Comparison of ENCODE assay signal across 9 mouse cellular contexts in genomic region chr7:30553021-30553589, GRCm38 (mm10). TPM values are rescaled to one million over a fixed set of nuclear protein-coding genes. Genes with fewer than 3 reads are reported as not detected.
DNase-seq lines count a peak whose midpoint lies in the region; ATAC-seq and TF ChIP-seq lines count a peak whose summit lies in the region.
"Had no signal": no experiment of that assay in that cellular context is flagged by ENCODE, and none has a peak within 500 bp of the region (broad histone marks: within the 10 kb centered on the region; RNA-seq: fewer than 3 reads in every experiment).

No protein-coding gene starts in this region.

- no peaks in the 10 kb centered on the region for H3K9me3 ChIP-seq in hindbrain, embryonic 16.5 days (ENCODE audit: control insufficient read depth, low read length)
- H3K9me3 ChIP-seq in liver, embryonic 12.5 days (replicated peaks), result no peaks in the 10 kb centered on the region
- H3K9me3 ChIP-seq in neural tube, embryonic 13.5 days, result no peaks in the 10 kb centered on the region

- no peak for DNase-seq in layer of hippocampus, adult 2 months (ENCODE audit: low spot score in 2 of 2)
- DNase-seq in layer of hippocampus, adult 9-11 months, result no peak
- peak; percentile 67 for DNase-seq in cerebellum, adult 8-10 months
- DNase-seq in gastrocnemius, postnatal 10 days, result peak; percentile 72
- DNase-seq in embryo, embryonic 10 days (ENCODE audit: low spot score), result no peak

- H3K27ac ChIP-seq in layer of hippocampus, adult 2 months, result peak overlapping the region; percentile 97
- peak overlapping the region; percentile 81 for H3K27ac ChIP-seq in hindbrain, embryonic 16.5 days (ENCODE audit: low read depth, low read length)
- H3K27ac ChIP-seq in liver, embryonic 12.5 days, result peak overlapping the region; percentile 94
- H3K27ac ChIP-seq in neural tube, embryonic 13.5 days (replicated peaks), result peak overlapping the region; percentile 93

- H3K36me3 ChIP-seq in hindbrain, embryonic 16.5 days (ENCODE audit: control insufficient read depth, insufficient read depth, low read length), result peaks cover 23% of the 10 kb centered on the region
- H3K36me3 ChIP-seq in liver, embryonic 12.5 days, result peaks cover 50% of the 10 kb centered on the region
- H3K36me3 ChIP-seq in neural tube, embryonic 13.5 days, result peaks cover 48% of the 10 kb centered on the region

- ATAC-seq in hindbrain, embryonic 16.5 days, result no peak
- no peak for ATAC-seq in liver, embryonic 12.5 days
- no peak for ATAC-seq in neural tube, embryonic 13.5 days (ENCODE audit: low read depth)

- peak overlapping the region; percentile 91 for H3K4me2 ChIP-seq in hindbrain, embryonic 16.5 days (ENCODE audit: low read length)
- H3K4me2 ChIP-seq in liver, embryonic 12.5 days, result peak overlapping the region; percentile 99
- peak overlapping the region; percentile 87 for H3K4me2 ChIP-seq in neural tube, embryonic 13.5 days

- WGBS in hindbrain, embryonic 16.5 days, result 5% methylated on average over 23 of the region's 23 CpGs
- WGBS in liver, embryonic 12.5 days (ENCODE audit: insufficient replicate concordance), result 7% methylated on average over 23 of the region's 23 CpGs
- WGBS in neural tube, embryonic 13.5 days, result 8% methylated on average over 23 of the region's 23 CpGs

- peaks cover 15% of the 10 kb centered on the region for H3K4me1 ChIP-seq in hindbrain, embryonic 16.5 days (ENCODE audit: control insufficient read depth, insufficient read depth, low read depth, low read length)
- H3K4me1 ChIP-seq in liver, embryonic 12.5 days, result peaks cover 40% of the 10 kb centered on the region
- H3K4me1 ChIP-seq in neural tube, embryonic 13.5 days (replicated peaks), result peaks cover 23% of the 10 kb centered on the region

- no peaks in the 10 kb centered on the region for H3K27me3 ChIP-seq in hindbrain, embryonic 16.5 days (replicated peaks; ENCODE audit: control insufficient read depth, insufficient read depth, low read length)
- no peaks in the 10 kb centered on the region for H3K27me3 ChIP-seq in liver, embryonic 12.5 days (replicated peaks)
- peaks cover 9% of the 10 kb centered on the region; the same call in 1 of the 2 replicates for H3K27me3 ChIP-seq in neural tube, embryonic 13.5 days
- H3K27me3 ChIP-seq: Patski had no signal

- H3K9ac ChIP-seq in hindbrain, embryonic 16.5 days (ENCODE audit: low read depth, low read length), result peak overlapping the region; percentile 65
- H3K9ac ChIP-seq in liver, embryonic 12.5 days, result peak overlapping the region; percentile 91
- peak overlapping the region; percentile 70 for H3K9ac ChIP-seq in neural tube, embryonic 13.5 days

- H3K4me3 ChIP-seq in layer of hippocampus, adult 2 months, result peak overlapping the region; percentile 69
- peak overlapping the region; percentile 55 for H3K4me3 ChIP-seq in hindbrain, embryonic 16.5 days (ENCODE audit: low read length)
- peak overlapping the region; percentile 72 for H3K4me3 ChIP-seq in liver, embryonic 12.5 days
- peak overlapping the region; percentile 64 for H3K4me3 ChIP-seq in neural tube, embryonic 13.5 days

- no peak; the same call in 1 of the 2 replicates for TF ChIP-seq CTCF in layer of hippocampus, adult 2 months (conservative IDR thresholded peaks at IDR 0.05)

RNA-seq across cellular contexts. Expression of gene Proser3, which starts 1.0 kb away (rescaled TPM):
- 1 to 10 TPM; 4.0 to 4.1 TPM for total RNA-seq in layer of hippocampus, adult 2 months (2021)
- total RNA-seq in gastrocnemius, postnatal 10 days (2021), result 1 to 10 TPM; 3.8 to 6.2 TPM
- 6.8 and 7.5 TPM in 2 replicates for polyA plus RNA-seq in hindbrain, embryonic 16.5 days (2015; fragmentation: Nextera tagmentation; extraction: Ambion mirVana)
- 5.3 and 5.6 TPM in 2 replicates for polyA plus RNA-seq in liver, embryonic 12.5 days (2016; fragmentation: Nextera tagmentation; extraction: Ambion mirVana)
- polyA plus RNA-seq in neural tube, embryonic 13.5 days (2015; fragmentation: Nextera tagmentation; extraction: Ambion mirVana), result 6.7 and 8.6 TPM in 2 replicates

RNA-seq across cellular contexts. Expression of gene Hspb6, which starts 1.1 kb away (rescaled TPM):
- total RNA-seq in layer of hippocampus, adult 2 months (2021), result 1 to 10 TPM; 2.7 to 4.8 TPM
- total RNA-seq in gastrocnemius, postnatal 10 days (2021), result 100 to 1,000 TPM; 304 to 323 TPM
- 14.2 TPM in 2 replicates for polyA plus RNA-seq in hindbrain, embryonic 16.5 days (2015; fragmentation: Nextera tagmentation; extraction: Ambion mirVana)
- 5.0 and 5.4 TPM in 2 replicates for polyA plus RNA-seq in liver, embryonic 12.5 days (2016; fragmentation: Nextera tagmentation; extraction: Ambion mirVana)
- 6.6 TPM in 2 replicates for polyA plus RNA-seq in neural tube, embryonic 13.5 days (2015; fragmentation: Nextera tagmentation; extraction: Ambion mirVana)

RNA-seq across cellular contexts. Expression of gene Lin37, which starts 6.5 kb away (rescaled TPM):
- 10 to 100 TPM; 45.5 to 47.6 TPM for total RNA-seq in layer of hippocampus, adult 2 months (2021)
- total RNA-seq in gastrocnemius, postnatal 10 days (2021), result 10 to 100 TPM; 11.0 to 16.3 TPM
- polyA plus RNA-seq in hindbrain, embryonic 16.5 days (2015; fragmentation: Nextera tagmentation; extraction: Ambion mirVana), result 51.0 and 58.7 TPM in 2 replicates
- polyA plus RNA-seq in liver, embryonic 12.5 days (2016; fragmentation: Nextera tagmentation; extraction: Ambion mirVana), result 30.3 and 31.4 TPM in 2 replicates
- polyA plus RNA-seq in neural tube, embryonic 13.5 days (2015; fragmentation: Nextera tagmentation; extraction: Ambion mirVana), result 60.9 and 62.9 TPM in 2 replicates

RNA-seq across cellular contexts. Expression of gene U2af1l4, which starts 10.0 kb away (rescaled TPM):
- 10 to 100 TPM; 71.4 to 90.8 TPM for total RNA-seq in layer of hippocampus, adult 2 months (2021)
- 10 to 100 TPM; 56.3 to 57.5 TPM for total RNA-seq in gastrocnemius, postnatal 10 days (2021)
- polyA plus RNA-seq in hindbrain, embryonic 16.5 days (2015; fragmentation: Nextera tagmentation; extraction: Ambion mirVana), result 86.8 and 96.9 TPM in 2 replicates
- polyA plus RNA-seq in liver, embryonic 12.5 days (2016; fragmentation: Nextera tagmentation; extraction: Ambion mirVana), result 51.9 and 55.1 TPM in 2 replicates
- 92.6 and 113 TPM in 2 replicates for polyA plus RNA-seq in neural tube, embryonic 13.5 days (2015; fragmentation: Nextera tagmentation; extraction: Ambion mirVana)

RNA-seq across cellular contexts. Expression of gene Gm49396, which starts 10.0 kb away (rescaled TPM):
- total RNA-seq in layer of hippocampus, adult 2 months (2021), result 10 to 100 TPM in 1 of 2 experiments, 1 to 10 TPM in 1; 9.0 to 11.4 TPM
- 1 to 10 TPM; 1.5 to 2.3 TPM for total RNA-seq in gastrocnemius, postnatal 10 days (2021)
- polyA plus RNA-seq in hindbrain, embryonic 16.5 days (2015; fragmentation: Nextera tagmentation; extraction: Ambion mirVana), result 13.7 and 17.4 TPM in 2 replicates
- polyA plus RNA-seq in liver, embryonic 12.5 days (2016; fragmentation: Nextera tagmentation; extraction: Ambion mirVana), result 5.8 and 6.7 TPM in 2 replicates
- polyA plus RNA-seq in neural tube, embryonic 13.5 days (2015; fragmentation: Nextera tagmentation; extraction: Ambion mirVana), result 14.5 and 15.1 TPM in 2 replicates

Comparison
In these comparisons a context has a peak if more than half of its experiments do, and no peak if none do; other contexts are left out.
1. DNase-seq: peak in cerebellum, adult 8-10 months (single experiment) and gastrocnemius, postnatal 10 days (single experiment); none in layer of hippocampus, adult 2 months (0 of 2), layer of hippocampus, adult 9-11 months (single experiment) and embryo, embryonic 10 days (single experiment).
2. Peak in every context shown above with its lines, with median percentiles within 50 percentile points of each other: H3K27ac ChIP-seq, H3K4me3 ChIP-seq, H3K4me2 ChIP-seq and H3K9ac ChIP-seq.